Mouse (Mus musculus): Measurements from ENCODE around the gene Neurog2. TPM values are rescaled to one million over a fixed set of nuclear protein-coding genes. Genes with fewer than 3 reads are reported as not detected.

Gene Neurog2
- polyA plus RNA-seq (2015; fragmentation: Nextera tagmentation; extraction: Ambion mirVana) = not detected in 2 replicates

DNA sequence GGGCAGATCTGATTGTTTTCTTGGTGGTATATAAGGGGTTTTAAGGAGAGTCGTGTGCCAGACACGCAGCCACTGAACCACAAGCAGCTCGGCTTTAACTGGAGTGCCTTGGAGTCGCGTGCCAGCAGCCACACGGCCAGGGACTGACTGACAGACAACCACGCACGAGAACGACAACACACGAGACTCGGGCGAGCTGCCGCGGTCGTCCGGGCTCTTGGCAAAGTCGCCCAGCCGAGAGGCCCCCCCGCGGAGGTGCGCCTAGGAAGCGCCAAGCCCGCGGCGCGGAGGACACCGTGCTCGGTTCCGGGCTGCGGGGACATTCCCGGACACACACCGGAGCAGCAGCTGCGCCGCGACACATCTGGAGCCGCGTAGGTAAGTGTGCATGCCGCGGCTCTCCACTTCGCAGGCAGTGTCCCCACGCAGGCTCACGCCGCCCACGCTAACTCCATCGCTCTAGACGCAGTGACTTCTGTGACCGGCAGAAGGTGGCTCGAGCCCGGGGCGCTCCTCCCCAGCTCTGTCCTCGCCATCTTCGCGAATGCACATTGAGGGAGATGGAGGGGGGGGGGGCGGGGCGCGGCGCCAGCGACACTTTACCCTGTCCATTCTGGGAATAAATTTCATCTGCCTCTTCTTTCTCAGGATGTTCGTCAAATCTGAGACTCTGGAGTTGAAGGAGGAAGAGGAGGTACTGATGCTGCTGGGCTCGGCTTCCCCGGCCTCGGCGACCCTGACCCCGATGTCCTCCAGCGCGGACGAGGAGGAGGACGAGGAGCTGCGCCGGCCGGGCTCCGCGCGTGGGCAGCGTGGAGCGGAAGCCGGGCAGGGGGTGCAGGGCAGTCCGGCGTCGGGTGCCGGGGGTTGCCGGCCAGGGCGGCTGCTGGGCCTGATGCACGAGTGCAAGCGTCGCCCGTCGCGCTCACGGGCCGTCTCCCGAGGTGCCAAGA, at the start of gene Neurog2:
Gene Neurog2 (plus strand): TSS at position 56 of the 953 bp plus-strand sequence.
- ATAC-seq (replicated peaks; ENCODE audit: insufficient number of reproducible peaks, insufficient read depth, low FRiP score, low read depth) = peak; percentile 29; the same call in 1 of the 2 replicates

GRCm38 (mm10) chr3:127597136-127597535, 35.8 kb upstream of the Neurog2 start:
- peaks cover 32% of the 10 kb centered on the region for H3K36me3 ChIP-seq
- no peaks in the 10 kb centered on the region for H3K4me1 ChIP-seq (replicated peaks)
- no peak overlapping the region for H3K27ac ChIP-seq
- no peak overlapping the region for H3K4me2 ChIP-seq
- H3K4me3 ChIP-seq = no peak overlapping the region
- H3K9ac ChIP-seq = no peak overlapping the region
- H3K27me3 ChIP-seq = no peaks in the 10 kb centered on the region
- 69% methylated on average over 1 of the region's 1 CpGs for whole genome bisulfite sequencing
- ATAC-seq (replicated peaks; ENCODE audit: insufficient number of reproducible peaks, insufficient read depth, low FRiP score, low read depth) = no peak
- no peaks in the 10 kb centered on the region for H3K9me3 ChIP-seq (replicated peaks)

More for the DNA sequence above, at the start of gene Neurog2:
- Histone ChIP-seq H3K9ac (no peak within 1 kb of the TSS), H3K4me3 (peak within 1 kb of the TSS; percentile 55), H3K4me1 (replicated peaks) (peaks cover 28% of the 10 kb centered on the region), H3K36me3 (no peaks in the 10 kb centered on the region), H3K27me3 (peaks cover 94% of the 10 kb centered on the region), H3K9me3 (replicated peaks) (no peaks in the 10 kb centered on the region), H3K4me2 (peak within 1 kb of the TSS; percentile 94), H3K27ac (no peak within 1 kb of the TSS)
- WGBS = under 1% methylated on average over 89 of the region's 92 CpGs

GRCm38 (mm10) chr3:127608109-127608508, 24.8 kb upstream of the Neurog2 start:
- Histone ChIP-seq H3K9ac (no peak overlapping the region), H3K4me1 (replicated peaks) (no peaks in the 10 kb centered on the region), H3K9me3 (replicated peaks) (no peaks in the 10 kb centered on the region), H3K27me3 (no peaks in the 10 kb centered on the region), H3K4me2 (no peak overlapping the region), H3K27ac (no peak overlapping the region), H3K4me3 (no peak overlapping the region), H3K36me3 (peaks cover 29% of the 10 kb centered on the region)
- no peak for ATAC-seq (replicated peaks; ENCODE audit: insufficient number of reproducible peaks, insufficient read depth, low FRiP score, low read depth)
- 92% methylated on average over 2 of the region's 2 CpGs for WGBS

GRCm38 (mm10) chr3:127625296-127625695, 7.6 kb upstream of the Neurog2 start:
- WGBS = under 1% methylated on average over 36 of the region's 36 CpGs
- Histone ChIP-seq H3K27ac (no peak overlapping the region), H3K9me3 (replicated peaks) (no peaks in the 10 kb centered on the region), H3K4me2 (peak overlapping the region; percentile 88), H3K27me3 (peaks cover 73% of the 10 kb centered on the region), H3K36me3 (no peaks in the 10 kb centered on the region), H3K4me1 (replicated peaks) (peaks cover 21% of the 10 kb centered on the region), H3K4me3 (peak overlapping the region; percentile 50), H3K9ac (no peak overlapping the region)
- peak; percentile 70 for ATAC-seq (replicated peaks; ENCODE audit: insufficient number of reproducible peaks, insufficient read depth, low FRiP score, low read depth)

- H3K9me3 ChIP-seq (replicated peaks) = no peaks in the 10 kb centered on the region
- H3K36me3 ChIP-seq = no peaks in the 10 kb centered on the region
- no peak overlapping the region for H3K9ac ChIP-seq
- ATAC-seq (replicated peaks; ENCODE audit: insufficient number of reproducible peaks, insufficient read depth, low FRiP score, low read depth) = no peak
- under 1% methylated on average over 28 of the region's 28 CpGs for WGBS
- no peak overlapping the region for H3K27ac ChIP-seq
- peak overlapping the region; percentile 50 for H3K4me3 ChIP-seq
- peak overlapping the region; percentile 88 for H3K4me2 ChIP-seq
- peaks cover 21% of the 10 kb centered on the region for H3K4me1 ChIP-seq (replicated peaks)
- peaks cover 79% of the 10 kb centered on the region for H3K27me3 ChIP-seq
These were observed 7.1 kb upstream of the Neurog2 start for GRCm38 (mm10) chr3:127625701-127626399.

GRCm38 (mm10) chr3:127626524-127626923, 6.4 kb upstream of the Neurog2 start:
- Histone ChIP-seq H3K4me2 (no peak overlapping the region), H3K27ac (no peak overlapping the region), H3K9ac (no peak overlapping the region), H3K4me3 (no peak overlapping the region), H3K27me3 (peaks cover 86% of the 10 kb centered on the region), H3K4me1 (replicated peaks) (peaks cover 21% of the 10 kb centered on the region), H3K36me3 (no peaks in the 10 kb centered on the region), H3K9me3 (replicated peaks) (no peaks in the 10 kb centered on the region)
- no peak for ATAC-seq (replicated peaks; ENCODE audit: insufficient number of reproducible peaks, insufficient read depth, low FRiP score, low read depth)
- WGBS = 6% methylated on average over 3 of the region's 3 CpGs

DNA sequence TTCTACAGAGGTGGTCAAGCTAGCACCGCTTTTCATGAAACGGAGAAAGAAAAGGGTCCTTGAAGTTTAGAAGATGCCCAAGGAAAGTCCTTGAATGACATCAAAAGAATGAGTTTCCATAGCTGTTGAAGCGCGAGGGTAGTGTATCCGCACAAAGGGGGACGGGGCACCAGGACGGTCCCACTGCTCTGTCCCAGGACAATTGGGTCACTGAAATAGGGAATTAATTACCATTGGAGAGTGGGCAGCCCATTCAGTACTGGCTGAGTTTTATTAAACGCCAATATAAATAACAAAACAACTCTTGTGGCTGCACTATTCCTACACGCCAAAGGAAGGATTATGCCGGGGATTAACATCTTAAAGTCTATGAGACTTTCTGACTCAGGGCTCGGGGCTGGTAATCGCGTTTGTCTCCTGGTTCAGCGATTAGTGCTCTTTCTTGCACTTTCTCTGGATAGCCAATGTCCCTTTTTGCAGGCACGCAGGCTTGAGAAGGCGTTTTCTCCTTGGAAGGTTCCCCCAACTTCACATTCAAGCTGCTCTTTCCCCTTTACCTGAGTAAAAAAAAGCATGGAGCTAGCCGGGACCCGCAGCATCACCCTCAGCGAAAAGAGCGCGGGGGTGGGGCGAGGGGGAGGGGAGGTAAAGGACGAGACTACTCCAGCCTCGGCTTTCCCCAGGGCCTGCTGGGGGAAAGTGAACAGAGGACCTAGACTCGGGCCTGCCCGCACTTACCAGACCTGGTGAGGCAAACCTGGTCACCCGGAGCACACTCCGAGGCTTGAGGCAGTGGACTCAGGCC, 5.6 kb upstream of the Neurog2 start:
- Histone ChIP-seq H3K4me3 (no peak overlapping the region), H3K4me1 (replicated peaks) (peaks cover 24% of the 10 kb centered on the region), H3K27me3 (peaks cover 90% of the 10 kb centered on the region), H3K9ac (no peak overlapping the region), H3K36me3 (no peaks in the 10 kb centered on the region), H3K9me3 (replicated peaks) (no peaks in the 10 kb centered on the region), H3K4me2 (no peak overlapping the region), H3K27ac (no peak overlapping the region)
- no peak for ATAC-seq (replicated peaks; ENCODE audit: insufficient number of reproducible peaks, insufficient read depth, low FRiP score, low read depth)
- WGBS = 4% methylated on average over 28 of the region's 28 CpGs

DNA sequence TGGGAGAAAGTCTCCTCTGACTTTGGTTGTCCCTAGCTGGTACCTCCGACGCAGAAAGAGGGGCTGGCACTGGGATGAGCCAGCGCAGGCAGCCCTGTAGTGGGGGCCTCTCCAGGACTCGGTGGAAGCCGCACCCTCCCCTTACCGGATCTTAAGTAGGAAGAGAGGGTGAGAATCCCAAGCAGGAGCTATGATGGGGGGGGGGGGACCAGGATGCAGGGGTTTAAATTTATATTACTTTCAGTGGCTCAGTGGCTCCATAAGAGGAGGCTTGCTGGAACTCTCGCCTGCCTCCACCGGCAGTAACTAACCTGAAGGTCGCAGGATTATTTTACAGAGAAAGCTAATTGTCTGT, 5.0 kb upstream of the Neurog2 start:
- H3K9ac ChIP-seq = no peak overlapping the region
- 0 out of 2 replicates have a peak overlapping the region, but pooled peaks have one; percentile 21 for H3K4me2 ChIP-seq
- H3K4me1 ChIP-seq (replicated peaks) = peaks cover 30% of the 10 kb centered on the region
- ATAC-seq (replicated peaks; ENCODE audit: insufficient number of reproducible peaks, insufficient read depth, low FRiP score, low read depth) = no peak
- WGBS = 3% methylated on average over 9 of the region's 9 CpGs
- H3K36me3 ChIP-seq = no peaks in the 10 kb centered on the region
- peak overlapping the region; percentile 19; the same call in 1 of the 2 replicates for H3K4me3 ChIP-seq
- peaks cover 90% of the 10 kb centered on the region for H3K27me3 ChIP-seq
- no peaks in the 10 kb centered on the region for H3K9me3 ChIP-seq (replicated peaks)
- no peak overlapping the region for H3K27ac ChIP-seq

- H3K27ac ChIP-seq = no peak overlapping the region
- peak overlapping the region; percentile 19; the same call in 1 of the 2 replicates for H3K4me3 ChIP-seq
- no peak for ATAC-seq (replicated peaks; ENCODE audit: insufficient number of reproducible peaks, insufficient read depth, low FRiP score, low read depth)
- no peaks in the 10 kb centered on the region for H3K9me3 ChIP-seq (replicated peaks)
- no peak overlapping the region for H3K9ac ChIP-seq
- no peaks in the 10 kb centered on the region for H3K36me3 ChIP-seq
- H3K4me1 ChIP-seq (replicated peaks) = peaks cover 36% of the 10 kb centered on the region
- 0 out of 2 replicates have a peak overlapping the region, but pooled peaks have one; percentile 21 for H3K4me2 ChIP-seq
- peaks cover 94% of the 10 kb centered on the region for H3K27me3 ChIP-seq
- WGBS = 3% methylated on average over 37 of the region's 37 CpGs
These were observed 4.4 kb upstream of the Neurog2 start for GRCm38 (mm10) chr3:127628311-127629184.

DNA sequence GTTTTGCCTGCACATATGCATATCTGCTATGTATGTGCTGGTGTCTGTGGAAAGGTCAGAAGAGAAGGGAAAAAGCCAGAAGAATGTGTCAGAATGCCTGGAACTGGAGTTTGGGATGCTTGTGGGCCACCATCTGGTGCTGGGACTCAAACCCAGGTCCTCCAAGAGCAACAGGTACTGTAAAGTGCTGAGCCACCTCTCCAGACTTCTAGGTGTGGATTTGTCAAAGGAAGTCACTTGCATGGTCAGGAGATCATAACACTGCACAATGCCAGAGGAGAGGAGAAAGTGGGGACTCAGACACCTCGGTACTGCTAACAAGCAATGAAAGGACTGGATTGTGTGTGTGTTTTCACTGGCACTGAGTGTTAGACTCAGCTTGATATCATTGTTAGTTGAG, 2.7 kb upstream of the Neurog2 start:
- H3K27me3 ChIP-seq = peaks cover 97% of the 10 kb centered on the region
- 11% methylated on average over 1 of the region's 1 CpGs for WGBS
- ATAC-seq (replicated peaks; ENCODE audit: insufficient number of reproducible peaks, insufficient read depth, low FRiP score, low read depth) = no peak
- H3K4me3 ChIP-seq = no peak overlapping the region
- no peaks in the 10 kb centered on the region for H3K36me3 ChIP-seq
- no peaks in the 10 kb centered on the region for H3K9me3 ChIP-seq (replicated peaks)
- H3K4me1 ChIP-seq (replicated peaks) = peaks cover 48% of the 10 kb centered on the region
- no peak overlapping the region for H3K27ac ChIP-seq
- H3K4me2 ChIP-seq = no peak overlapping the region
- H3K9ac ChIP-seq = no peak overlapping the region

Measured in heart, embryonic 15.5 days (tissue).